Mouse (Mus musculus): ENCODE data around the gene St6galnac6. TPM values are rescaled to one million over a fixed set of nuclear protein-coding genes. Genes with fewer than 3 reads are reported as not detected.
A peak's percentile ranks its signal among the peaks of the same experiment; 100 is the strongest.

The St6galnac6 gene
- 7.0 and 8.7 TPM in 2 replicates for polyA plus RNA-seq (2014; fragmentation: Nextera tagmentation; extraction: Ambion mirVana)

GRCm38 (mm10) chr2:32599409-32599808 lies at the start of gene St6galnac6:
Gene St6galnac6 (plus strand): TSS chr2:32599709.
- Histone ChIP-seq H3K27ac (ENCODE audit: low read depth, low read length) (no peak within 1 kb of the TSS), H3K4me1 (ENCODE audit: control insufficient read depth, insufficient read depth, low read length) (0 out of 2 replicates have a peak, but pooled peaks cover 3% of the 10 kb centered on the region), H3K4me2 (replicated peaks; ENCODE audit: low read depth, low read length) (no peak within 1 kb of the TSS), H3K27me3 (ENCODE audit: control insufficient read depth, insufficient read depth, low read length) (no peaks in the 10 kb centered on the region), H3K9ac (ENCODE audit: low read depth, low read length) (no peak within 1 kb of the TSS), H3K36me3 (ENCODE audit: control insufficient read depth, insufficient read depth, low read length) (peaks cover 18% of the 10 kb centered on the region; the same call in 1 of the 2 replicates), H3K9me3 (ENCODE audit: control insufficient read depth, low read length) (no peaks in the 10 kb centered on the region), H3K4me3 (ENCODE audit: low read length) (no peak within 1 kb of the TSS)
- 91% methylated on average over 3 of the region's 3 CpGs for WGBS
- ATAC-seq (ENCODE audit: low FRiP score, low TSS enrichment), result no peak

DNA sequence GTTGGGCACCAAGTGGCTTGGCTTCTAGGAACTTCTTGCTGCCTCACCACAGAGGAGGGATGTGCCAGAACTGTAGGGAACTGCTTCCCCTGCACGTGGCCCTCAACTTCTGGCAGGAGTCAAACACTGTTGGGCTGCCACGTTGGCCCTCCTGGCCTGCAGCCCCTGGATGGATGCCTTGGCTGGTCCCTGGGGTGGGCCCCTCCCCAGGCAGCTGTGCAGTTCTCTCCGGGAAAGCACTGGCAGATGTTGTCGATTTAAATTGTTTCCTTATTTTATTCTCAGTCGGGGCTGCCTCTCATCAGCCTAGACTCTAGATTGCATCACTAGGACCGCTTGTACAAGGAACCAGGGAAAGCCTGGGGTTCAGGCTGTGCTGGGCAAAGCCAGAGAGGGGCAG lies 49.7 kb upstream of the St6galnac6 start:
- Histone ChIP-seq H3K27ac (ENCODE audit: low read depth, low read length) (no peak overlapping the region), H3K4me1 (ENCODE audit: control insufficient read depth, insufficient read depth, low read length) (0 out of 2 replicates have a peak, but pooled peaks cover 4% of the 10 kb centered on the region), H3K36me3 (ENCODE audit: control insufficient read depth, insufficient read depth, low read length) (no peaks in the 10 kb centered on the region; the same call in 1 of the 2 replicates), H3K27me3 (ENCODE audit: control insufficient read depth, insufficient read depth, low read length) (no peaks in the 10 kb centered on the region), H3K4me3 (ENCODE audit: low read length) (no peak overlapping the region), H3K9ac (ENCODE audit: low read depth, low read length) (no peak overlapping the region), H3K9me3 (ENCODE audit: control insufficient read depth, low read length) (no peaks in the 10 kb centered on the region), H3K4me2 (replicated peaks; ENCODE audit: low read depth, low read length) (no peak overlapping the region)
- ATAC-seq (ENCODE audit: low FRiP score, low TSS enrichment), result no peak
- WGBS, result 69% methylated on average over 6 of the region's 6 CpGs

DNA sequence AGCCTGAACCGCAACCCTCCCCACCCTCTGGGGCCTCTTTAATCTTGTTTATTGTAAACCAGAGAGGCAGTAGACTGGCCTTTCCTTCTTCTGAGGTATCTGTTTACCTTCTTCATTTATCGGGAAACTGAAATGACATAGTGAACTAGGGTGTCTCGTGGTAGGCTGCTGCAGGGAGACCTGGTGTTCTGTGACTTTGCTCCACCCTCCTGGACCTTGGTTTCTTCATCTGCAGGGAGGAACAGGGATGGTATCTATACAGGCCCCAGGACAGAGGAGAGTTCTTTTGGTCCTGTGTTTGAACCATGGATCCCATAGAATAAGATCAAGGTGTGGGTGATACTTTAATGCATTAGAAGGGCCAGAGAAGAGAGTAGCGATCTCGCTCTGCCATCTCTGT lies 48.3 kb upstream of the St6galnac6 start:
- no peak for ATAC-seq (ENCODE audit: low FRiP score, low TSS enrichment)

DNA sequence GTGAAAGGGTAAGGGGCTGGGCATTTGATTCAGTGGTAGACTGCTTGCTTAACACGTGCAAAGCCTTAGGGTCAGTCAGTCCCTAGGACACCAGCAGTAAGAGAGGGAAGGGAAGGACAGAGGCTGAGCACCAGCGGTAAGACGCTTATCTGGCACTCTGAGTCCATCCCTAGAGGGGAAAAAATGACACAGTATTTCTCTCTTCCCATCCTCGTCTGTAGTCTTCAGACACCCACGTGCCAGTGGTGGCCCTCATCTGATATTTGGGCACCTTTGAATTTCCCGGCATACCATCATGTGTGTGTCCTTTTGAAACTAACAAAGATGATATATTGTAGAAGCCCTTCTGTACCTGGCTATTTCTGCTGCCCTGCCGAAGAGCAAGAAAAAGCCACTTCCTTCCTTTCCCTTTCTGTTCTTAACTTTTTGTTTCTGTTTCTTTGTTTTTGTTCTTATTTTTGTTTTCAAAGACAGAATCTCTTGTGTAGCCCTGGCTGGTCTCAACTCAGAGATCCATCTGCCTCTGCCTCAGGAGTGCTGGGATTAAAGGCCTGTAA lies 45.8 kb upstream of the St6galnac6 start:
- H3K9ac ChIP-seq (ENCODE audit: low read depth, low read length), result no peak overlapping the region
- 0 out of 2 replicates have a peak, but pooled peaks cover 8% of the 10 kb centered on the region for H3K4me1 ChIP-seq (ENCODE audit: control insufficient read depth, insufficient read depth, low read length)
- WGBS, result 75% methylated on average over 7 of the region's 7 CpGs
- no peaks in the 10 kb centered on the region for H3K27me3 ChIP-seq (ENCODE audit: control insufficient read depth, insufficient read depth, low read length)
- H3K4me2 ChIP-seq (replicated peaks; ENCODE audit: low read depth, low read length), result no peak overlapping the region
- ATAC-seq (ENCODE audit: low FRiP score, low TSS enrichment), result no peak
- H3K36me3 ChIP-seq (ENCODE audit: control insufficient read depth, insufficient read depth, low read length), result no peaks in the 10 kb centered on the region; the same call in 1 of the 2 replicates
- no peak overlapping the region for H3K27ac ChIP-seq (ENCODE audit: low read depth, low read length)
- H3K9me3 ChIP-seq (ENCODE audit: control insufficient read depth, low read length), result no peaks in the 10 kb centered on the region
- no peak overlapping the region for H3K4me3 ChIP-seq (ENCODE audit: low read length)

More for the DNA sequence above, 48.3 kb upstream of the St6galnac6 start:
- no peak overlapping the region for H3K4me2 ChIP-seq (replicated peaks; ENCODE audit: low read depth, low read length)
- H3K36me3 ChIP-seq (ENCODE audit: control insufficient read depth, insufficient read depth, low read length), result no peaks in the 10 kb centered on the region; the same call in 1 of the 2 replicates
- H3K27ac ChIP-seq (ENCODE audit: low read depth, low read length), result no peak overlapping the region
- H3K4me3 ChIP-seq (ENCODE audit: low read length), result no peak overlapping the region
- H3K9ac ChIP-seq (ENCODE audit: low read depth, low read length), result no peak overlapping the region
- 0 out of 2 replicates have a peak, but pooled peaks cover 4% of the 10 kb centered on the region for H3K4me1 ChIP-seq (ENCODE audit: control insufficient read depth, insufficient read depth, low read length)
- H3K27me3 ChIP-seq (ENCODE audit: control insufficient read depth, insufficient read depth, low read length), result no peaks in the 10 kb centered on the region
- no peaks in the 10 kb centered on the region for H3K9me3 ChIP-seq (ENCODE audit: control insufficient read depth, low read length)
- 78% methylated on average over 5 of the region's 5 CpGs for WGBS

DNA sequence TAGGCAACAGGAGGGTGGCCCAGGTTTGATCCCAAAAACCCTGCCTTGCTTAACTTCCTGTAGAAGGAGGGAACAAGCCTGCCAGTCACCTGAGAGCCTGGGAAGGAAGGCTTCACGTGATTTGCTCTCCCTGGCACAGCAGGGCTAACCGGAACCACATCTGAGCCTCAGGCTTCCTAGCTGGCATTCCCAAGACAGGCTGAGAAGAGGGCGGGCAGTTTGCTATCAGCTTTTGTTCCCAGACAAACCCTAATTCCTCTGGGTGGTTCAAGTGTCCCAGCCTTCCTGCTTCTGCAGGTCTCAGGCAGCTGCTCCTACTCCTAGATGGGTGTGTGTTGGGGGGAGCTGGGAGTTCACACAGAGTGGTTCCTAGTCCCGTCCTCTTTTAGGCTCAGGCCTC lies 44.0 kb upstream of the St6galnac6 start:
- Histone ChIP-seq H3K4me3 (ENCODE audit: low read length) (no peak overlapping the region), H3K4me2 (replicated peaks; ENCODE audit: low read depth, low read length) (no peak overlapping the region), H3K27me3 (ENCODE audit: control insufficient read depth, insufficient read depth, low read length) (no peaks in the 10 kb centered on the region), H3K9me3 (ENCODE audit: control insufficient read depth, low read length) (no peaks in the 10 kb centered on the region), H3K4me1 (ENCODE audit: control insufficient read depth, insufficient read depth, low read length) (0 out of 2 replicates have a peak, but pooled peaks cover 4% of the 10 kb centered on the region), H3K27ac (ENCODE audit: low read depth, low read length) (no peak overlapping the region), H3K9ac (ENCODE audit: low read depth, low read length) (no peak overlapping the region), H3K36me3 (ENCODE audit: control insufficient read depth, insufficient read depth, low read length) (peaks cover 16% of the 10 kb centered on the region)
- no peak for ATAC-seq (ENCODE audit: low FRiP score, low TSS enrichment)
- 43% methylated on average over 4 of the region's 4 CpGs for WGBS

DNA sequence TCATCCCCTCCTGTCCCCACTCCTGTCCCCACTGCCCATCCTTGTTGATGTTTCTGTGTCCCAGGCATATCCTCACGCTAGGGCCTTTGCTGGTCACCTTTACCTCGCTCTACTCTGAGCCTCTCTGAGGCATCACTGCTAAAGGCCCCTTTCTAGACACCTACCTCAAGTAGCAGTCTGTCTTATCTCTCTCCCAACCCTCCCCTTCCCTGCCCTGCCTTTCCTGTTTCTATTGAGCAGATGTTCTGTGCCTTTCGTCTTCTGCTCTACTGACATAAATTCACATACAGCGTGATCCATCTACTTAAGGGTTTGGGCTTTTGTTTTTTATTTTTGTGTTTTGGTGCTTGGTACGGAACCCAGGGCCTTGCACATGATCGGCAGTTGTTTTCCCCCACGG lies 43.5 kb upstream of the St6galnac6 start:
- 0 out of 2 replicates have a peak, but pooled peaks cover 4% of the 10 kb centered on the region for H3K4me1 ChIP-seq (ENCODE audit: control insufficient read depth, insufficient read depth, low read length)
- no peaks in the 10 kb centered on the region for H3K9me3 ChIP-seq (ENCODE audit: control insufficient read depth, low read length)
- H3K9ac ChIP-seq (ENCODE audit: low read depth, low read length), result no peak overlapping the region
- H3K4me2 ChIP-seq (replicated peaks; ENCODE audit: low read depth, low read length), result no peak overlapping the region
- ATAC-seq (ENCODE audit: low FRiP score, low TSS enrichment), result no peak
- peaks cover 17% of the 10 kb centered on the region for H3K36me3 ChIP-seq (ENCODE audit: control insufficient read depth, insufficient read depth, low read length)
- H3K4me3 ChIP-seq (ENCODE audit: low read length), result no peak overlapping the region
- H3K27me3 ChIP-seq (ENCODE audit: control insufficient read depth, insufficient read depth, low read length), result no peaks in the 10 kb centered on the region
- WGBS, result 81% methylated on average over 7 of the region's 7 CpGs
- no peak overlapping the region for H3K27ac ChIP-seq (ENCODE audit: low read depth, low read length)

- Histone ChIP-seq H3K27ac (ENCODE audit: low read depth, low read length) (no peak overlapping the region), H3K4me1 (ENCODE audit: control insufficient read depth, insufficient read depth, low read length) (0 out of 2 replicates have a peak, but pooled peaks cover 4% of the 10 kb centered on the region), H3K9ac (ENCODE audit: low read depth, low read length) (no peak overlapping the region), H3K4me3 (ENCODE audit: low read length) (no peak overlapping the region), H3K9me3 (ENCODE audit: control insufficient read depth, low read length) (no peaks in the 10 kb centered on the region), H3K4me2 (replicated peaks; ENCODE audit: low read depth, low read length) (no peak overlapping the region), H3K36me3 (ENCODE audit: control insufficient read depth, insufficient read depth, low read length) (peaks cover 38% of the 10 kb centered on the region), H3K27me3 (ENCODE audit: control insufficient read depth, insufficient read depth, low read length) (no peaks in the 10 kb centered on the region)
- 67% methylated on average over 5 of the region's 5 CpGs for WGBS
- 0 out of 2 replicates have a peak, but pooled peaks have one; percentile 28 for ATAC-seq (ENCODE audit: low FRiP score, low TSS enrichment)
Measured at GRCm38 (mm10) chr2:32559570-32559969, 39.9 kb upstream of the St6galnac6 start.

GRCm38 (mm10) chr2:32566536-32567063 lies 32.9 kb upstream of the St6galnac6 start:
- Histone ChIP-seq H3K4me2 (replicated peaks; ENCODE audit: low read depth, low read length) (no peak overlapping the region), H3K27me3 (ENCODE audit: control insufficient read depth, insufficient read depth, low read length) (no peaks in the 10 kb centered on the region), H3K4me3 (ENCODE audit: low read length) (no peak overlapping the region), H3K9me3 (ENCODE audit: control insufficient read depth, low read length) (no peaks in the 10 kb centered on the region), H3K36me3 (ENCODE audit: control insufficient read depth, insufficient read depth, low read length) (peaks cover 52% of the 10 kb centered on the region), H3K9ac (ENCODE audit: low read depth, low read length) (no peak overlapping the region), H3K27ac (ENCODE audit: low read depth, low read length) (no peak overlapping the region), H3K4me1 (ENCODE audit: control insufficient read depth, insufficient read depth, low read length) (peaks cover 4% of the 10 kb centered on the region; the same call in 1 of the 2 replicates)
- ATAC-seq (ENCODE audit: low FRiP score, low TSS enrichment), result no peak
- WGBS, result 48% methylated on average over 4 of the region's 4 CpGs

- no peak overlapping the region for H3K4me3 ChIP-seq (ENCODE audit: low read length)
- no peak overlapping the region for H3K27ac ChIP-seq (ENCODE audit: low read depth, low read length)
- no peak overlapping the region for H3K9ac ChIP-seq (ENCODE audit: low read depth, low read length)
- WGBS, result 78% methylated on average over 5 of the region's 5 CpGs
- ATAC-seq (ENCODE audit: low FRiP score, low TSS enrichment), result no peak
- no peaks in the 10 kb centered on the region for H3K27me3 ChIP-seq (ENCODE audit: control insufficient read depth, insufficient read depth, low read length)
- peaks cover 6% of the 10 kb centered on the region; the same call in 1 of the 2 replicates for H3K4me1 ChIP-seq (ENCODE audit: control insufficient read depth, insufficient read depth, low read length)
- no peaks in the 10 kb centered on the region for H3K9me3 ChIP-seq (ENCODE audit: control insufficient read depth, low read length)
- peaks cover 47% of the 10 kb centered on the region for H3K36me3 ChIP-seq (ENCODE audit: control insufficient read depth, insufficient read depth, low read length)
- no peak overlapping the region for H3K4me2 ChIP-seq (replicated peaks; ENCODE audit: low read depth, low read length)
Measured at GRCm38 (mm10) chr2:32568149-32568548, 31.4 kb upstream of the St6galnac6 start.
